Mouse (Mus musculus) ovary, postnatal 36 days (tissue): Measurements from ENCODE around the gene Osbpl3.
"Not testable (repeated sequence)": the region's sequence is repeated elsewhere in the genome, so short reads cannot be mapped to it uniquely, and the experiment has no call there.

ENCODE experiments used
- DNase-seq: peaks from one replicate; pipeline ENCODE4 v3.0.0; 2022; ENCODE audit warnings: low spot score, mixed read lengths

Osbpl3 gene

DNA sequence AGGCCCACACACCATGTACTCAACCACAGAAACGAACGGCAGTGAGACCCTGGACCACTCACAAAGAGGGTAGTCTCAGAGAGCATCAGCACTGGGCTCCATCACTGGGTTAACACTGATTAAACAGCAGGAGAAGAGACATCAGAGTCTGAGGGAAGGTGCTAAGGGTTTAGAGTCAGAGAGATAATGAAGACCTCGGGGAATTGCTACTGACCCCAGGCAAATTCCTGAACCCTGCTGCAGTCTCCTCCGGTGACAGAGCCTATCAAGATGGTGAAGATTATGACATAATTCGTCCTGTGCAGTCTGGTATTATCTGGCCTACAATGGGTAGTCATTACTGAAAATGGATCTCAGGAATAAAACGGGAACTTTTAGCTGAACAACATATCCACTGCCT lies 2.4 kb downstream of the Osbpl3 start:
- DNase-seq: no peak

DNA sequence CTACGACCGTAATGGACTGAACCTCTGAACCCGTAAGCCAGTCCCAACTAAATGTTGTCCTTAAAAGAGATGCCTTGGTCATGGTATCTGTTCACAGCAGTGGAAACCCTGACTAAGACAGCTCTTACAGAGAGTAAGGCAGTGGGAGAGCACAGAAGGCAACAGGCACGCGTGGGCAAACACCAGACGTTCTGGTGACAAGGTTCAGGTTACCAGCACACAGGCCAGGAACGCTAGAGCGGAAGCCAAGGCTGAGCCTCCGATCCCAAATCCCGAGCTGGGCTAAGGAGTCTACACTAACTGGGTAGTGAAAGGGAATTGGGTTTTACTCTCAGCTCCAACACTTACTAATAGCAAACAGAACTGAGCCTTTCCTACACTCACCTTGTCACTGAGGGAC lies 3.8 kb downstream of the Osbpl3 start:
- DNase-seq: no peak

- DNase-seq: no peak
Measured at GRCm38 (mm10) chr6:50445616-50446015, 10.4 kb downstream of the Osbpl3 start.

GRCm38 (mm10) chr6:50440966-50441862 lies 14.8 kb downstream of the Osbpl3 start:
- no peak for DNase-seq

DNA sequence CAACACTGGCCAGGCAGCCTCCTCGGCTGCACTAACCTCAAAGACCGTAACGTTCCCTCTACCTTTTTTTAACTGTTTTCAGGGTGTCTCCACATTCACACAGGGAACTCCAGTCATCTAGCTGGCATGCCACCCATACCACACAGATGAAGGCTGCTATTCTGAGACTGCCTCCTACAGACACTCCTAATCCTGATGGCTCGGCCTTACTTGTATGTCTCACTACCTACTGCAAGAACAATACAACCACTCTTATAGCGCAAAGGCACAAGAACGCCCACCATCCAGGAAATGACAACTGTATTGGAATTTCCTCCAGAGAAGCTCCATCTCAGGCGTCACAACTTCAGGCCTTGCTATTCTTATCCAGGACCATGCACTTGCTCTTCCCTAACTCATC lies 15.8 kb downstream of the Osbpl3 start:
- DNase-seq: no peak

- DNase-seq: not testable (repeated sequence)
Measured at GRCm38 (mm10) chr6:50438900-50439299, 17.1 kb downstream of the Osbpl3 start.

GRCm38 (mm10) chr6:50437815-50438214 lies 18.2 kb downstream of the Osbpl3 start:
- DNase-seq: no peak

GRCm38 (mm10) chr6:50436661-50437060 lies 19.3 kb downstream of the Osbpl3 start:
- DNase-seq: no peak

- no peak for DNase-seq
Measured at GRCm38 (mm10) chr6:50432491-50432890, 23.5 kb downstream of the Osbpl3 start.

- DNase-seq: no peak
Measured at GRCm38 (mm10) chr6:50429299-50429698, 26.7 kb downstream of the Osbpl3 start.

GRCm38 (mm10) chr6:50427051-50427732 lies 28.8 kb downstream of the Osbpl3 start:
- DNase-seq: no peak

GRCm38 (mm10) chr6:50426571-50426970 lies 29.4 kb downstream of the Osbpl3 start:
- no peak for DNase-seq

DNA sequence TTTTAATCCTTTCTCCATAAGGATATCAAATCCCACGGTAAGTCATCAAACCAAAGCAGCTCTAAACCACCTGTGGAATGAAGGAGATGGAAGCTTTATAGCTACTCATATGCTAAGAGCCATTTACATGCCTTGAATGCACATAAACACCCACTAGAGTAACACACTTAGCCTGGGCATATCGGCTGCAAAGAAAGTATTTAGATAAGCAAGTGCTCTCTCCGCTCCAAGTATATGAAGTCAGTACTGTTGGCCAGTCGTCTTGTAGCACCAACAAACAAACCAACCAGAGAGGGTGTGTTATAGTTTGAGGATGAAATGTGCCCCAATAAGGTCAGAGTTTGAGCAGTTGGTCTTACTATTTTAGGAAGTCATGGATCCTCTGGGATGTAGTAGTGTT lies 31.7 kb downstream of the Osbpl3 start:
- DNase-seq: no peak

DNA sequence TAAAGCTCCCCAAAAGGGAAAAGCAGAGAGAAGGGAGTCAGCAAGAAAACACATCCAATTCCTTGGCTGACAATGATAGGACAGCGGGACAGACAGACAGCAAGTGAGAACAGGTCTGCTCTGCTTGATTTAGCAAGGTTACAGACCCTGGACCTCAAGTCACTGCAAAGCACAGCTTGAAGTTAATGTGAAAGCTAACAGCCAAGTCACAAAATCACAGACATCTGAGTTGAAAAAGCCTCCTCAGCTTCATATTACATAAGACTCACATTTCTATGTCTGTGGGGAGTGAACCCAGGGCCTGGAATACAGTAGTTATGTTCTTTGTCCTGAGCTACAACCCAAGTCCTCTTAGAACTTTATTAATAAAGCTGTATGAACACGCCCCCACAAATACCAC lies 35.6 kb downstream of the Osbpl3 start:
- no peak for DNase-seq

- DNase-seq: no peak
Measured at GRCm38 (mm10) chr6:50419518-50420290, 36.3 kb downstream of the Osbpl3 start.

DNA sequence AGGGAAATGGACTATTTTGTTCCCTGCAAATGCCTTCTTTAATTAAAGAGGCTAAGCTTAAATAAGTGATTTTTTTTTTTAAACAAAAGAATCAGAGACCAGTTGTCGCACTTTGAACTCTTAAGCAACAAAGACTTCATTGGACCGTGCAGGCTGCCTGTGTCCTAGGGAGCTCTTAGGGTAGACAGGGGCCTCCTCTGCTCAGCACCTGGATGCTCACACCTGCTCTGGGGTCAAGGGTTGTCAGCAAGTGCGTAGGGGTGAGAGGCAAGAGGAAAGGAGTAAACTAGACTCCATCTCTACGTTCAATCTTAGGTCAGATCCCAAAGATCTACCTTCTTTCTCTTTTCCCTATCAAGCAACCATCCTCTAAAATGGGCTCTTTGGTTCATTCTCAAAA lies 37.0 kb downstream of the Osbpl3 start:
- DNase-seq: no peak

- DNase-seq: no peak
Measured at GRCm38 (mm10) chr6:50416854-50417253, 39.1 kb downstream of the Osbpl3 start.

- DNase-seq: no peak
Measured at GRCm38 (mm10) chr6:50415431-50415830, 40.6 kb downstream of the Osbpl3 start.

DNA sequence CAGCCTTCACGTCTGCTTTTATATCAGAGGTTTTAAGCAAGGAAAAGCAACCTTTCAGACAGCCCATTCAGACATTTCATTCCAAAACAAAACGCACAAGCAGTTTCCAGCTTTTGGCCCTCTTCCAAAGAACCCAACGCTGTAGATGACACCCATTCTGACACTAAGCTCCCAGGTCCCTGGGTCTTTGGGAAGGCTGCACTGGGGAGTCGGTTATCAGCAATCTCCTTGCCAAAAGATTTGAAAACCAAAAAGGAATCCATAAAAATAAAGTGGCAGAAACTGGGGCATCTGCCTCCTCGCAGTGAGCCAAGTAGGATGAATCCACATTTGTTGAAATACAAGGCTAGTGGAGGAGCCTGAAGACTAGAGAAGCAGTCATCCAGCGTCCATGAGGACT lies 41.5 kb downstream of the Osbpl3 start:
- no peak for DNase-seq

DNA sequence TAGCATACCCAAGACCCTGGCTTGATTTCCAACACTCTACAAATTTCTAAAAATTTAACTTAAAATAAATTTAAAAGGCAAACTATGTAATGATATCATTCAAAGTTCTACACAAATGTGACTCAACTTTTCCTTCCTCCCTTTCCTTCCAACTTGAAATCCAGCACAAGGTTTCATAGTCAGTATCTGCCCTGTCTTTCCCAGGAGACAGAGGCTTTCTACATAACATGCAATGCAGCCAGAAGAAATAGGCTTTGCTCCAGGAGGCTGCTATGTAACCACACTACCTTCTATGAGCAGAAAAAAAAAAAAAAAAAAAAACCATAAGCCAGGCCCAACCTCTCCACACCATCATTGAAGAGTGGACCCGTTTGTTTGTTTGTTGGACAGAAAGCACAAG lies 42.6 kb downstream of the Osbpl3 start:
- no peak for DNase-seq

GRCm38 (mm10) chr6:50412174-50412573 lies 43.8 kb downstream of the Osbpl3 start:
- peak; percentile 28 for DNase-seq

GRCm38 (mm10) chr6:50404698-50405097 lies 51.3 kb downstream of the Osbpl3 start:
- DNase-seq: no peak

DNA sequence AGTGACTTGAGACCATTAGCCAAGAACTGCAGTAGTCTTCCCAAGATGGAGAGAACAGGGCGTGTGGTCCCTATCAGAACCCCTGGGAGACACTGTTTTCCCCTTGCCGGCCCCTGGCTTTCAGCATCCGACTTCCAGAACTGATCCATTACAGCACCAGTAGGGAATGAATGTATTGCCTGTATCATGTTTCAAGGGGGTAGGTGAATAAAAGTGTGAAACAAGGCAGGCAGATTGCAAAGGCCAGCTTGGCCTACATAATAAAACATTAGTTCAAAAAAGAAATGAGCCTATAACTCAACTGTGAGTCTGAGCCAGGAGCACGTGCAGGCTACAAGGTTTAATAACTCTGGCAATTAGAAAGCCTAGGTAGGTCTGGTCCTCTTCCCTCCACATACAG lies 52.5 kb downstream of the Osbpl3 start:
- DNase-seq: no peak
